In genomic region chr5:49090122-49090680, GRCm38 (mm10) we compare ENCODE assay signal across 8 mouse cellular contexts.
A peak's percentile ranks its signal among the peaks of the same experiment; 100 is the strongest.
DNase-seq lines count a peak whose midpoint lies in the region; ATAC-seq and TF ChIP-seq lines count a peak whose summit lies in the region.

No protein-coding gene starts in this region.

- no peak overlapping the region for H3K9ac ChIP-seq in ES-Bruce4 (ENCODE audit: low read depth, poor library complexity, severe bottlenecking)
- H3K9ac ChIP-seq in heart, postnatal 0 days (replicated peaks; ENCODE audit: low read depth, low read length), result no peak overlapping the region
- no peak overlapping the region for H3K9ac ChIP-seq in liver, embryonic 14.5 days (replicated peaks)

- no peak overlapping the region for H3K4me3 ChIP-seq in ES-Bruce4 (ENCODE audit: low read depth, low read length)
- H3K4me3 ChIP-seq in heart, postnatal 0 days (ENCODE audit: low read depth, low read length), result no peak overlapping the region
- no peak overlapping the region for H3K4me3 ChIP-seq in liver, embryonic 14.5 days (ENCODE audit: insufficient read depth in 1 of 2, low read depth in 2 of 2, low read length in 2 of 2)

- no peaks in the 10 kb centered on the region for H3K36me3 ChIP-seq in ES-Bruce4 (ENCODE audit: control insufficient read depth, insufficient read depth, low read length, poor library complexity, severe bottlenecking)
- H3K36me3 ChIP-seq in heart, postnatal 0 days (replicated peaks; ENCODE audit: control insufficient read depth, insufficient read depth, low read length), result no peaks in the 10 kb centered on the region
- no peaks in the 10 kb centered on the region for H3K36me3 ChIP-seq in liver, embryonic 14.5 days (replicated peaks; ENCODE audit: control insufficient read depth, insufficient read depth, low read depth)

- ATAC-seq in erythroblast, adult 5-6 weeks (replicated peaks; ENCODE audit: low FRiP score, poor library complexity, severe bottlenecking), result peak; percentile 67; the same call in 1 of the 2 replicates
- ATAC-seq in heart, postnatal 0 days (ENCODE audit: insufficient read depth, low read depth), result no peak
- no peak for ATAC-seq in liver, embryonic 14.5 days (ENCODE audit: insufficient read depth)

- TF ChIP-seq EP300 in ES-Bruce4 (IDR thresholded peaks at IDR 0.05; ENCODE audit: insufficient read depth, low read depth, low read length), result no peak
- TF ChIP-seq EP300 in heart, postnatal 0 days (IDR thresholded peaks at IDR 0.05; ENCODE audit: low read depth), result no peak
- no peak for TF ChIP-seq EP300 in liver, embryonic 14.5 days (IDR thresholded peaks at IDR 0.05; ENCODE audit: low read depth)

- peak; percentile 29 for TF ChIP-seq CTCF in ES-Bruce4 (IDR thresholded peaks at IDR 0.05; ENCODE audit: low read depth, low read length)
- TF ChIP-seq CTCF in heart, postnatal 0 days (IDR thresholded peaks at IDR 0.05; ENCODE audit: low read depth), result peak; percentile 90
- peak; percentile 76 for TF ChIP-seq CTCF in liver, embryonic 14.5 days (IDR thresholded peaks at IDR 0.05; ENCODE audit: low read depth)

- H3K4me1 ChIP-seq in ES-Bruce4 (ENCODE audit: control insufficient read depth, insufficient read depth, low read length), result no peaks in the 10 kb centered on the region
- H3K4me1 ChIP-seq in heart, postnatal 0 days (ENCODE audit: control insufficient read depth, insufficient read depth), result no peaks in the 10 kb centered on the region
- H3K4me1 ChIP-seq in liver, embryonic 14.5 days (replicated peaks; ENCODE audit: control insufficient read depth in 2 of 2, insufficient read depth in 2 of 2, low read length in 1 of 2), result no peaks in the 10 kb centered on the region

- H3K4me2 ChIP-seq in heart, postnatal 0 days (ENCODE audit: low read depth, low read length), result no peak overlapping the region
- no peak overlapping the region for H3K4me2 ChIP-seq in liver, embryonic 14.5 days (ENCODE audit: low read depth)

- no peak for TF ChIP-seq POLR2A in ES-Bruce4 (IDR thresholded peaks at IDR 0.05; ENCODE audit: insufficient read depth, low read length)

- no peak overlapping the region for H3K27ac ChIP-seq in ES-Bruce4 (ENCODE audit: insufficient read depth, low read length)
- no peak overlapping the region for H3K27ac ChIP-seq in heart, postnatal 0 days (ENCODE audit: low read depth)
- H3K27ac ChIP-seq in liver, embryonic 14.5 days, result no peak overlapping the region

- peak; percentile 90 for DNase-seq in brain, adult 2 months (ENCODE audit: low read depth, low spot score)
- peak; percentile 37 for DNase-seq in heart, postnatal 0 days (ENCODE audit: low spot score)
- DNase-seq in kidney, postnatal 25 days, result peak; percentile 69 to 88
- DNase-seq in liver, embryonic 14.5 days (ENCODE audit: low read depth in 3 of 3, low spot score in 3 of 3), result peak; percentile 13 to 30 (median 19)
- DNase-seq in ovary, adult 18-20 months (ENCODE audit: low spot score), result peak; percentile 1
- DNase-seq in urinary bladder, adult 18-20 months (ENCODE audit: low spot score in 2 of 2), result peak; percentile 34 to 74

- H3K9me3 ChIP-seq in ES-Bruce4 (replicated peaks; ENCODE audit: control insufficient read depth, insufficient read depth, low read length, poor library complexity, severe bottlenecking), result no peaks in the 10 kb centered on the region
- H3K9me3 ChIP-seq in heart, postnatal 0 days (replicated peaks; ENCODE audit: control insufficient read depth, low read length), result no peaks in the 10 kb centered on the region
- H3K9me3 ChIP-seq in liver, embryonic 14.5 days (ENCODE audit: control insufficient read depth, low read length), result no peaks in the 10 kb centered on the region

- H3K27me3 ChIP-seq in ES-Bruce4 (ENCODE audit: control insufficient read depth, insufficient read depth, low read length, poor library complexity, severe bottlenecking), result no peaks in the 10 kb centered on the region
- no peaks in the 10 kb centered on the region for H3K27me3 ChIP-seq in heart, postnatal 0 days (ENCODE audit: control insufficient read depth, insufficient read depth, low read length)
- H3K27me3 ChIP-seq in liver, embryonic 14.5 days (ENCODE audit: control insufficient read depth, insufficient read depth, low read length), result no peaks in the 10 kb centered on the region

- WGBS in heart, postnatal 0 days, result 9% methylated on average over 6 of the region's 6 CpGs
- 8% methylated on average over 6 of the region's 6 CpGs for WGBS in liver, embryonic 14.5 days (ENCODE audit: insufficient replicate concordance)

Comparison
In these comparisons a context has a peak if more than half of its experiments do, and no peak if none do; other contexts are left out.
1. CTCF ChIP-seq: peak in every context shown above with its lines; median percentile 90 in heart, postnatal 0 days; 76 in liver, embryonic 14.5 days; 29 in ES-Bruce4.
2. DNase-seq: peak in every context shown above with its lines; median percentile 90 in brain, adult 2 months; 78 in kidney, postnatal 25 days; 54 in urinary bladder, adult 18-20 months; 37 in heart, postnatal 0 days; 19 in liver, embryonic 14.5 days; 1 in ovary, adult 18-20 months.